Mouse (Mus musculus) adrenal gland, adult 2 months (tissue): ENCODE data around the gene Mxd4. TPM values are rescaled to one million over a fixed set of nuclear protein-coding genes. Genes with fewer than 3 reads are reported as not detected.

Source experiments
- DNase-seq: peaks from one replicate; pipeline ENCODE4 v3.0.0; 2021
- long read RNA-seq: library from polyadenylated mRNA; stranded (forward); transcript quantifications from one replicate; pipeline ENCODE4 v2.0.0, GENCODE M21; 2021
- polyA plus RNA-seq: library from polyadenylated mRNA; depleted of rRNA; stranded (reverse); fragments of >200 nt; gene quantifications from 2 replicates; pipeline ENCODE4 v1.2.3, GENCODE M21; 2012; rRNA removed
- total RNA-seq, 2 experiments: library from RNA; stranded (reverse); gene quantifications; 2 replicates each; pipeline ENCODE4 v1.2.3; 2021

Mxd4 gene
- total RNA-seq (100 to 1,000 TPM; 100 to 125 TPM), polyA plus RNA-seq (260 and 308 TPM in 2 replicates)
- long read RNA-seq, transcript Mxd4-201 (6 exons, 3,872 nt) = major isoform, 17 of 39 reads
- long read RNA-seq, partial matches to known transcripts = 3 of 39 reads
- long read RNA-seq, other reads (novel, unspliced or antisense) = 18 of 39 reads

DNA sequence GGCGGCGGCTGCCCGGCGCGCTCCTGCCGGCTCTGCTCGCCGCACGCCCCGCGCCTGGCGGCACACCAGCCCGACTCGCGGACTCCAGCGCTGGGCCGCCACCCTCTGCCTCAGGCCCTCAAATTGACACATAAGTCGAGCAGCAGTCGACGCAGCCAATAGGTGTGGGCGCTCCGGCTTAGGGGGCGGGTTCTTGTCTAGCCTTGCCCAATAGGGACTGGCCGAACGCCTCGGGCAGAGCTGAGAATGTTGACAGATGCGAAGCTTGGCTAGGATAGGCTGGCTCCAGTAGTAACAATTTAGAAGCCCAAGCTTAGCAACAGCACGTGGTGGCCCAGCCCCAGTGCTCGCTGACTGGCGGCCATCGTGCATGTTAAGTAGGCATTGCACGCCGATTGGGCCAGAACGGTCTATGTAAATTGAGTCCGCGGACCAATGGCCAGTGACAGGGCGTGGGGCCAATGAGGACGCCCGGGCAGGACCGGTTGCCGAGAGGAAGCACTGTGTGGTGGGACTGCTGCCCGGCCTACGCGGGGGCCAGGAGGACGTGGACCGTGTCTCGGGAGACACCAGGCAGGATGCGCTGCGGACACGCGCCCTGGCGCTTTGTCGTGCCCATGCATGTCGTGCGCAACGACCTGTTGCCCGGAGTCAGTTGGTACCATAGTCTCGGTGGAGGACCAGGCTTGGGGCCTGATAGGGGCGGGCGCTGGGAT, at the start of gene Mxd4:
Gene Mxd4 (minus strand): TSS at position 120 of the 716 bp plus-strand sequence.
- DNase-seq = peak; percentile 99

DNA sequence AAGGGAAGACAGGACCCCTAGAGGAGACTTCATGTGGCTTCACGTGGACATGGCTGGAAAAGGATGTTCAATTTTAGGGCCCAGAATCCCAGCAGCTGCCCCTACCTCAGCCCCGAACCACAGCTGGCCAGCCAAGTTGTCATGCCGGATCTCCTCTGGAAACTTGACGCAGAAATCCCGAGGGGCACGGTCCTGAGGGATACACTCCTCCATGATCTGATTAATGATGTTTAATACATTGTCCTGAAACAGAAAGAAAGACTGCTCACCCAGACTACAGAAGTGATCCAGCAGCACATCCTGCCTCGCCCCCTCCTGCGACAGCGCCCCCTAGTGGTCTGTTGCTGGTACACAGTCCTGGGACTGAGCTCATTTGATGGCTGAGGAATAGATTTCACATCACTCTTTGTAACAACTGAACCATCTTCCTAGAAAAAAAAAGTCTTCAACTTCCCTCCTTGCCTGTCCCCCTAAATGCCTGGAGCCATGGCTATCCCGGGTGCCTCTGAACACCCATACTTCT, 48.4 kb upstream of the Mxd4 start:
- no peak for DNase-seq

DNA sequence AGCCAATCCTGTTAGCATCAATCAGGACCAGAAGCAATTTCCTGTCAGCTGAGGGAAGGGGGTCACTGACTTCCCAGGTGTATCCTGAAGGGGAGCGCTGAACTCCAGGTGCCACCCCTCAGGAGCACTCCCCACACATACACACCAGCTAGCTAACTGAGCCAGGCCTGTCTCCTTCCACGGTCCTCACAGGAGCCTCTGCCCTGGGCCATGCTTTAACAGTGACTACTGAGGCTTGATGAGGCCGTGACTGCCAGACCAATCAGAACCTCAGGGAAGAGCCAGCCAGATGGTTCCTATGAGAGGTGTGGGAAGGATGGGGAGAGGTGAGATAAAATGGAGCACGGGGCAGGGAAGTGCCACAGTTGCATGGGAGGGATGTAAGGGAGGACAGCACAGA, 47.5 kb upstream of the Mxd4 start:
- no peak for DNase-seq

DNA sequence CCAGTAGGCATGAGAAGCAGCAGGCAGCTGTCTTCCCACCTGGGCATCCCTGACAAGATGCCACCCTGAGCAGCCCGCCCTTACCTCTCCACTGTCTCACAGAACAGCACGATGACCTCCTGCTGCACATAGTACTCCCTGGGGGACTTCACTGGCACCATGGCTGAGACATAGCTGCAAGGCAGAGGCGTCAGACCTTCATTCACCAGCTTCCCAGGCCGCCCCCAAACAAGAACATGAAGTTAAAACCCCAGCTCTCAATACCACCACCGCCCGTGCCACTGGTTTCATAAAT, 45.6 kb upstream of the Mxd4 start:
- DNase-seq = no peak

DNA sequence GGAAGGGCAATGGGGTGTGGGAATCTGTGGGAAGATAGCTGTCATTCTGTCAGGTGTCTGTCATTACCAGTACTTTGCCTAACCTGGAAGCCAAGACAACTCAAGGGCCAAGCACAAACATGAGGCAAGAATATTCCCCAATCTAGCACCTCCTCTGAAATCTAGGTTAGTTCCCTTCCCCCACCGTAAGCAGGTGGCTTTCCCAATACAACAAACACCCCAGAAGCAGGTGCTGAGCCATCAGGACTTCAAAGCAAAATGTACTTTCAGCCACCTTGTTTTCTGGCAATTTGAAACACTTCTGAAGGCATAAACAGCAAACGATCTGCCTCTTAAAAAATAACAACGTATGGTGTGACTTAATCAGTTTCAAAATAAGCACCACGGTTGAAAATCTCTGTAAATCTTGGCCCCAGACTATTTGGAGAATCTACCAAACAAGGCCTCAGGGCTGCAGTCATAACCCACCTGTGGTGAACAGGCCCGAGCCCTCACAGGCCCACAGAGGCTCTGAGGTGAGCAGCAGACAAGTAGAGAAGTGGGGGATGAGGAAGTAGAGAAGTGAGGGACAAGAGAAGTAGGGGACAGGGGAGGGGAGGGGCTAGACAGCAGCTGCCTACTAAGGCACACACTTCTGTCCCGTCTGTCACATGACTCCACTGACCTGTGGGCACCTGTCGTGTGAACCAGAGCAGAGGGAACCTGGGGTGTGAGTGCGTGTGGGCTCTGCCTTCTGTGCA, 45.1 kb upstream of the Mxd4 start:
- no peak for DNase-seq

DNA sequence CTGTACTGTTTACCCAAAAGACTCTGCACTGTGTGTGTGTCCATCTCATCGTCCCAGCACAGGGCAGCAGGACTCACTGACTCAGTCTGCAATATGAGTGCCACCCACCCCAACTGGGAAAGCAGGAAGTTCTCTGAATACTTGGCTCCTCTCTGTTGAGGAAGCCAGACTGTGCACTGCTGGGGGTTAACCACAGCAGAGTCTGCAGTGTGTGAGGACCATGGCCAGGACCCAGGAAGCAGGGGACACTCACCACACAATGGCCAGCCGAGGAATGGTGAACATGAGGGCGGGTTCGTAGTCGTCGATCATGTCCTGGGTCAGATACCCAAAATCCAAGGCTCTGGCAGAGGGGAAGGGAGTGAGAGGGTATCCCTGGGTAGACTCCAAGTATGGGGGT, 44.4 kb upstream of the Mxd4 start:
- no peak for DNase-seq

DNA sequence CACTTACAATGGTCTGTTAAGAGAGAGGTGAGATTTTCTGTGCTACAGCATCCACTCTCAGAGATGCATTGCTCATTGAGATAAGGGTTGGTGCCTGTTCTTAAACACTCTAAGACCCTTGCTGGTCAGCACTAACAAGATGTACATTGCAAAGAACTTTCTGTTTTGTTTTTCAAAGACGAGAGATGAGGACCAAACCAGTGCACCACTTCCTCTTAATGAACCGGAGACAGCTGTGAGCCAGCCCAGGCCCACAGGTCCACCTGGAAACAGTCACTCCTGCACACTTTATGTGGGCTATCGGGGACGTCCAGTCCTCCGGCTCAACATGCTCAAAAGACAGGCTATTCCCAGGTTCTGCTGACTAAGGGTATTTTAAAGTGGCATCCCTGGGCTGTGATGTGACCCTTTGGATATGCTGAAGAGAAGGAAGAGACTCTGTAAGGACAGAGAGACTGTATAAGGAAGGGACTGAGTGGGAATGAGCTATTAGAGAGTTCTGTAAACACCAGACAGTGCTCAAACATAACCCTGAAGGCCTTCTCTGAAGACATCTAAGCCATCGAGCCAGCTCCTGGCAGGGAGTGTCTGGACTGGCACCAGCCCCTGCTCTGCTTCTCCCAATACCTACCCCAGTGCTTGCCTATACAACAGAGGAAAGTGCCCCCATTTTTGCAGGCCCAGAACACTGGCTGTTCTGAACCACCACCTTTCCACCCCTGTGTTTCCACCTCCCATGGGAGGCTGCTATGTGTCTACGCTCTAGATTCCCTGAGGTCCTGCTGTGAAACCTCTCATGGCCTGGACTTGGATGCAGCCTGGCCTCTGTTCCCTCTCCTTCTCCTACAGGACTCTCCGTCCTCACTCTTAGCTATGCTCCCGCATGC, 43.3 kb upstream of the Mxd4 start:
- no peak for DNase-seq

DNA sequence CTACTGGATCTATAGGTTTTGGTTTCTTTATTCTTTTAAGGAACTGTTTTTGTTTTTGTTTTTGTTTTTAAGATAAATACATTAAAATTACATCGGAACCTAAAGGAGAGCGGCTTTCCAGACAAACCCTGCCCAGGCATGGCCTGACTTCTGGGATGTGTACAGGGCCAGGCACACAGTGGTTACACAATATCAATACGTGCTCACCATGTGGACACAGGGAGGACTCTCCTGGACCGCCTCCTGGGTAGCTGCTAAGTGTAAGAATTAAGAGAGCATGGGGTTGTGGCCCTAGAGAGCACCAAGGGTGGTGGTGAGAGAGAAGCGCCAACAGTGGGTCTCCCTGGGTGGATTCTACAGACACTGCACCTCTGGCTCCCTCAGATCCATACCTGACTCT, 42.0 kb upstream of the Mxd4 start:
- no peak for DNase-seq

DNA sequence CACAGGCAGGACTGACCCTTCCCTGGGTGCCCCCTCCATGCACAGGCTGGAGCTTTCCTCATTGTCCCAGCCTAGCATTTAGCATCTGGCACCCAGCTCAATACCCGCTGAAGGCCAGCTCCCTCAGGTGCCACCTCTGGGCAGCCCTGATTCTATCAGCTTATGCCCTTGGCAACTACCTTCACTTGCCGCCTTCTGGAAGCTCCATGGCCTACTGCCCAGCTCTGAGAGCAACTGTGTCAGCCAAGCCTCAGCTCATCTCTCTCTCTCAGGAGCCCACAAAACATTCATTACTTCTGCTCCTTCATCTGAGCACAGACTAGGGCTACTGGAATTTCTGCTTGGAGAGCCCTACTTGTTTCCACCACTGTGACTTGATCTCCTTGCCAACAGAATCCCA, 38.0 kb upstream of the Mxd4 start:
- no peak for DNase-seq

DNA sequence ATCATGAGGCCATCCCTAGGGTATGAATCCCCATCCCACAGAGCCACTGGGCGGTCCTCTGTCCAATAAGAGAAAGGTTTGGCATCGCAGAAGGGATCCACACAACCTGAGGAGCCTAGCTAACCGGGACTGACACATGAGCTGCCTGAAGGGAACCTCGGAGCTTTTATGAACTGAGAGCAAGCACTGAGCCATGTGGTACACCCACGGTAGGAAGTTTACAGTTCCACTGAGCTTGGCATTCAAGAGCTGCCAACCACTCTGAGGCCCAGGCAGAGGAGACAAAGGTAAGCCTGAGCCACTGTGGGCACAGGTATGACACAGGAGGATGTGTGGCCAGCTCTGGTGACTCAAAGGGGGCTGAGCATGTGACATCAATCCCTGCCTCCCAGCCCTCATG, 37.0 kb upstream of the Mxd4 start:
- DNase-seq = no peak

DNA sequence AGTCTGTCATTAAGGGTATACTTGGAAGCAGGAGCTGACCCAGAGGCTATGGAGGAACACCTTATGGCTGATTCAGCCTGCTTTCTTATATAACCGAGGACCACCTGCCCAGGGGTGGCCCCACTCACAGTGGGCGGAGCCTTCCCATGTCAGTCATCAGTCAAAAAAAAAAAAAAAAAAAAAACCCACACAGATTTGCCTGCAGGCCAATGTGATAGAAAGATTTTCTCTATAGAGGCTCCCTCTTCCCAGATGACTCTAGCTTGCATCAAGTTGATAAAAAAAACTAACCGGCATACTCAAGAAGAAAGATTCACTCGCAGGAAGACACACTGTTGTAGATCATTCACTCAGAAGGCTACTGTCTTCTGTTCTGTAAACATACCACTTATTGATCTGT, 32.5 kb upstream of the Mxd4 start:
- DNase-seq = no peak

DNA sequence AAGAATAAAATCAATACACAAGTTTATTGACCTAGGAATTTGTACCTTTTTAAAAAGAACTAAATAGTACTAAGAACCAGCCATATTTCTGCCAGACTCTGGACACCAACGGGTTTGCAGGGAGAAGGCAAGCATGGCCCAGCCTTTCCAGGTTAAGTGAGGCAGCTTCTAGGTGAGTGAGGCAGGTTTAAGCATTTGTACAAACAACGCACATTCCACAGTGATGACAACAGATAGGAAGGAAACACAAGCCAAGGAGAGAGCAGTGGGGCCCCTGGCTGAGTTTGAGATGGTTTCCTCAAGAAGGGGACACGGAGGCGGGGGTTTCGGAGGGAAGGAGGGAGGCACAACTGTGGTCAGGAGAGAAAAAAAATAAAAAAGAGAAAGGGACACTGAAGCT, 31.2 kb upstream of the Mxd4 start:
- no peak for DNase-seq

DNA sequence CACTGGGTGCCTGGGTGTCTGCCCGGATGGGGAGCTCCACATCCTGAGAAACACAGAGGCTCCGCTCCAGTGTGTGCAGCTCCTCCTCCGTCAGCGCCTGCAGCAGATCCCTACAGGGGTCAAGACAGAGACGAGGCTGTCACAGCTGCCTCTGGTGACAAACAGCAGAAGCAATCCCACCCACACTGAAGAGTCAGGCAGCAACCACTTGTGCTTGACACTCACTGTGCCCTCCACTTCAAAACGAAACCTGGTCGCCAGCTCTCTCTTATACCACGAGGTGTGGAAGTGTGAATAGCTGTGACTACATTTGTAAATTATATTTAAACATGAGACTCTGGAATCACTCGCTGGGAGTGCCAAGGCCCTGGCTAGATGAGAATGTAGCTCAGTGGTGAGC, 30.2 kb upstream of the Mxd4 start:
- DNase-seq = no peak

DNA sequence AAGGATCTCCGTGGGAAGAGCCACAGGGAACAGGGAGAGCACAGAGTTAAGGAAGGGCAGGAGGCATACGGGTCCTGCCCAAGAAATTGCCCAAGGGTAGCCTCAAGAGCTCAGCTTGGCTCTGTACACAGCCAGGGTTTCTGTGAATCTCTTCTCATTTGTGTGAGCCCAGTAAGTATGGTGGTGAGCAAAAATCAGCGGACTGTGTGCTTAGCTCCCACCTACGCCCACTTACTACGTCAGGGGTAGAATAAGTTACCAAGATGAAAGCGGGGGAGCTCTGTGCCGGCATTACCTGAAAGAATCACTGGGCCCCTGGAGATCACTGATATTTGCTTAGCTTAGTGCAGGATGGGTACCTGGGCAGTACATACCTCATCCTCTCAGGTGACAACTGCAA, 28.5 kb upstream of the Mxd4 start:
- no peak for DNase-seq

DNA sequence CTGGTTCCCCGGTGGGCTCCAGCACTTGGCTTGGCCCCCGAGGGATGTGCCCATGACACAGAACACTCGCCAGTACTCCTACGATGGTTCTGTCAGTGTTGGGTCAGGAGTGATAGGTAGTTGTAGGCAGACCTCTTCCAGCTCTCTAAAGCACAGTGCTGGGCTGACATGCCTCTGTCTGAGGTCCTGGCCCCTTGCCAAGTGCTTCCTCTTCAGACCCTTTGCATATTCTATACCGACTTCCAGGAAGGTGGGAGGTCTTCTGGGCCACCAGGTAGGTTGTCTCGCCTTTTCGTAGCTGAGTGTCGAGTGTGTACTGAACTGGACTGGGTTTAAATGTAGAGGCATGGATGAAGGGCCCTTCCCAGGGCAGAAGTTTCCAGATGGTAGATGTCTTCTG, 26.1 kb upstream of the Mxd4 start:
- no peak for DNase-seq

DNA sequence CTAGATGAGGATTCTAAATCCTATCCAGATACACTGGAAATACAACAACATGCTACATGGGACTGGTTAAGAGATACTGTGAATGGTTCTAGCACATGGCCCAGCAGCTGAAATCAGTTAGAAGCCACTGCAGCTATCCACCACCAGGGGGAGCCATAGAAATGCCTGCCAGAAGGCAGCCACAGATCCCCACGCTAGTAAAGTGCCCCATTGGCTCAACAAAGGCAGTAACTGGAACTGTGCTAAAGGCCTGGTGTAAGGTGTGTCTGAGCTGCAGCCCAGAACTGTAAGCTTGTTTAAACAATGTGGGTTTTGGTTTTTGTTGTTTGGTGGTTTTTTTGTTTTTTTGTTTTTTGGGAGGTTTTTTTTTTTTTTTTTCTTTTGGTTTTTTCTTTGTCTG, 22.8 kb upstream of the Mxd4 start:
- DNase-seq = peak; percentile 79

DNA sequence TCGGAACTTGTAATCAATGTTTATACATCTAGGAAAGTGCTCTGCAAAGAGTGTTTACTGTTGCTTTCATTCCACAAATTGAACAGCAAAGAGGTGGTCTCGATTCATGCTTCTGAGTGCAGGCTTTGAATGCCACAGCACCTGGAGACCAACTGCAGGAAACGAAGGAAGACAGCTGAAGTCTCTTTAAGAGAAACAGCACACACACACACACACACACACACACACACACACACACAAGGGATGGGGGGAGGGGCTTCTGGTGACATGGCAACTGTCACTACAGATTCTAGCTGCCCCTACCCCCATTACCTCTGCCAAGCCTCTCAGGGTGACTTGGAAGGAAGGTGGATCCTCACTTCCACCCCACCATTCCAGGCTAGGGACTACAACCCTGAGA, 20.0 kb upstream of the Mxd4 start:
- DNase-seq = no peak

DNA sequence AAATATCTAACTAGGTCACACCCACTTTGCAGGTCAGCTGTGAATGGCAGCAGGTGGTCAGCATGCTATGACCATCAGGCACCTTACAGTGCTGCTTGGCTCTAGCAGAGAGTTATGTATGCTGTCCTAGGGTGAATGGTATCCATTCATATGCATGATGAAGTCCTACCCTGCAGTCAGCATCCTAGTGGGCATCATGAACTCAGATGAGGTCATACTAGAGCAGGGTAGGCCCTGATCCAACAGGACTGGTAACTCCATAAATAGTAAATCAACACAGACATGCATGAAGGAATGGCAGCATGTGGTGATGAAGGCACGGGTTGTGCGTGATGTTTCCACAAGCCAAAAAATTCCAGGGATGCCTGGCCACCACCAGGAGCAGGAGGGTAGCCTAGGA, 18.3 kb upstream of the Mxd4 start:
- DNase-seq = no peak

DNA sequence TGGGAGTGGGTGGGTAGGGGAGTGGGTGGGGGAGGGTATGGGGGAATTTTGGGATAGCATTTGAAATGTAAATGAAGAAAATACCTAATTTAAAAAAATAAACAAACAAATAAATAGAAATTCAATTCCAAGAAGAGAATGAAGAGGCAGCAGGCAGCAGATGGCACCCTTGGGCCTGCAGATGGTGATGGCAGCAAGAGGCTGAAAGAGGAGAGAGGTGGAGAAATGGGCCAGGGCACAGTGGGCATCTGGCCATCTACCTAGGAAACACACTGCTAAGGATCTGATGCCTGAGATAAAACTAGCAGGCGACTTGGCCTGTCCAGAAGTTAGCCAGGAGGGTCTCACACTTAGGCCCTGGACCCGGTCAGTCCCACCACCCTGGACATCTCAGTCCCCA, 17.4 kb upstream of the Mxd4 start:
- DNase-seq = no peak

DNA sequence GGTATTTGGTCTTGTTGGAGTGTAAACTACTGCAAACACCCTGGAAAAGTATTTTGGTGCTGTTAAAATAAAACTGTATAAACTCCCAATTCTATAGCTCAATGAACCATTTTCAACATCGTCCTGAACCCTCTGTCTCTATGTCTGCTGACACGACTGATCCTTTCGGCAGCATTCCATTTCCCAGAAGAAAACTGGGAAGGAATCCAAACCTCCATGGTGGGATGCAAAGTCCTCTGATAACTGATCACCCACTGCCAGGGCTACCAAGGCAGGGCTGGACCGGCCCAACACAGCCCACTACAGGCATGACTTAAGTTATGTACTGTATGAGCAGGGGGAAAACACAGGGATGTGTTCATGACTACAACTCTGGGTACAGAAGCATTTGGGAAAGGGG, 14.5 kb upstream of the Mxd4 start:
- no peak for DNase-seq

DNA sequence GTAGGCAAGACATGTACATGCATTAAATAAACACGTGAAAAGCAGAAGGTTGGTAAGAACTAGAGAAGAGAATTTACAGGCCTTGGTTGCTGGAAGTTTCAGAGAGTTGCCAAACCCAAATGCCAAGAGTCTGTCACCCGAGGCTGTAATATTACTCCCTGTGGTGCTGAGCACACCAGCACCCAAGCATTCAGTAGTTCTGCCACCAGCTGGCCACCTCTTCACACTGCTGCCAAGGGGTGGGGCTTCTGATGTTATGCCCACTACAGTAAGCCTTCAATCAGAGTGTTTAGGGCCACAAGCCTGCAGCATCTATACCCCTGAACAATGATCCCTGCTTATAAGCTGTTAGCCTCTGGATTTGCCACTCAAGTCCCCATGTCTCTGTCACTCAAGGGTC, 13.9 kb upstream of the Mxd4 start:
- DNase-seq = peak; percentile 61

DNA sequence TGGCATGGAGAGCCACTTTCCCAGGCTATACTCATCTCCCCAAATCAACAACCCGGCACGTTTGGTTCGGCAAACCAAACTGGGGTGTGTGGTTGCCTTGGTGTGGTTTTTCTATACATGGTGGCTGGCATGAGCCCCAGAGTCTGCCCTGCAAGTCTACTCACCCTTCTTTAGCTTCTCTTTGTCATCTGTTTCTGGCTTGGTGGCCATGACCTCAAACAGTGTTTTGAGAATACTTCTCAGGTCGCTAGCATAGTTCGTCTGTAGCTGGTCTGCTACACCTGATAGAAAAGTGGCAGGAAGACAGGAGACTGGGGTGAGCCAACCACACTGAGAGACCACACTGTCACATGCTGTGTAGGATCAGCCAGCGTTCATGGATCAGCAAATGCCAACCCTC, 11.1 kb upstream of the Mxd4 start:
- DNase-seq = no peak

DNA sequence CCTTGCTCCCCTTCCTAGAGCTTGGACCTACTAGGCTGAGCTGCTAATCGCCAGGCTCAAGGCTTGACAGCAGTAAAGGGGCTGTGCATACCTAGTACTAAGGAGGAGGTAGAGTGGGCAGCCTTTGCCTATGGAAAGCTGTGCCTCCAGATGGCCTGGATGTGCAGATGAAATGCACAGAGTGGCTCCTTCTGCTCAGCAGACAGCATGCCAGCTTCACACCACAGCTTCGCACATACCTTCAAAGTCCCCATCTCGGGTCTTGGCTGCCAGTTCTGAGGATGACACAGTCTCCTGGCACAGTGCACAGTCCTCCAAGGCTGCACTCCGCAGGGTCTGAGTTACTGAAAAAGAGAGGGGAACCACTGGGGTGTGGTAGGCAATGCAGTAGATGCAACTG, 9.7 kb upstream of the Mxd4 start:
- DNase-seq = no peak
